Mouse (Mus musculus) lung, adult 2 months (tissue): Measurements from ENCODE around the gene Fkbp8.

Source experiments
- CTCF ChIP-seq: fragments of 200-500 bp; IDR thresholded peaks from 2 replicates; pipeline ENCODE4 v1.5.1; 2011; ENCODE audit warnings: mild to moderate bottlenecking, low read length, control low read depth; ENCODE audit not compliant: insufficient read depth
- POLR2A ChIP-seq: fragments of 200-500 bp; IDR thresholded peaks from 2 replicates; pipeline ENCODE4 v1.6.1; 2011; ENCODE audit warnings: low read depth, mild to moderate bottlenecking, control low read depth, low read length, borderline replicate concordance; ENCODE audit errors: extremely low read depth

GRCm38 (mm10) chr8:70549412-70550184 is 22.1 kb downstream of the Fkbp8 start:
- TF ChIP-seq CTCF: no peak
- no peak for TF ChIP-seq POLR2A
